Mouse (Mus musculus) heart, embryonic 11.5 days (tissue): Measurements from ENCODE around the gene Aifm3. TPM values are rescaled to one million over a fixed set of nuclear protein-coding genes. Genes with fewer than 3 reads are reported as not detected.

ENCODE experiments used
- ATAC-seq: fragments of 200-750 bp; cut with Nextera tagmentation; replicated peaks from 2 replicates; pipeline ENCODE4 v1.8.0; 2017; ENCODE audit warnings: moderate library complexity; ENCODE audit not compliant: insufficient number of reproducible peaks, low FRiP score, low TSS enrichment
- H3K27ac ChIP-seq: fragments of 300-500 bp; sonication (generic); 2 replicates; pipeline ENCODE4 v1.5.1; 2014; ENCODE audit warnings: mild to moderate bottlenecking, low read depth, low read length
- H3K27me3 ChIP-seq: fragments of 300-500 bp; sonication (generic); 2 replicates; pipeline ENCODE4 v1.6.1; 2014; ENCODE audit warnings: mild to moderate bottlenecking, low read length, mixed read lengths; ENCODE audit not compliant: control insufficient read depth, insufficient read depth
- H3K36me3 ChIP-seq: fragments of 300-500 bp; sonication (generic); 2 replicates; pipeline ENCODE4 v1.6.1; 2014; ENCODE audit warnings: mild to moderate bottlenecking, low read length, moderate library complexity, mixed read lengths; ENCODE audit not compliant: control insufficient read depth, insufficient read depth
- H3K4me1 ChIP-seq: fragments of 300-500 bp; sonication (generic); 2 replicates; pipeline ENCODE4 v1.6.1; 2014; ENCODE audit warnings: low read length; ENCODE audit not compliant: control insufficient read depth, insufficient read depth
- H3K4me2 ChIP-seq: fragments of 300-500 bp; sonication (generic); 2 replicates; pipeline ENCODE4 v1.6.1; 2014; ENCODE audit warnings: mild to moderate bottlenecking, moderate library complexity
- H3K4me3 ChIP-seq: fragments of 300-500 bp; sonication (generic); 2 replicates; pipeline ENCODE4 v1.5.1; 2014; ENCODE audit warnings: low read depth, low read length
- H3K9ac ChIP-seq: fragments of 300-500 bp; sonication (generic); 2 replicates; pipeline ENCODE4 v1.6.1; 2014; ENCODE audit warnings: mild to moderate bottlenecking, low read depth, low read length, moderate library complexity
- H3K9me3 ChIP-seq: fragments of 300-500 bp; sonication (generic); replicated peaks from 2 replicates; pipeline ENCODE4 v1.6.1; 2016; ENCODE audit warnings: low read length; ENCODE audit not compliant: control insufficient read depth
- WGBS: fragments of 180-500 bp; shearing (Covaris S2); extraction: QIAGEN DNeasy Blood & Tissue Kit; methylation state at CpG from one replicate; pipeline ENCODE4 v1.1.7; 2014; ENCODE audit not compliant: insufficient replicate concordance; 5-methylcytosine and 5-hydroxymethylcytosine counted together
- polyA plus RNA-seq: library from polyadenylated mRNA; unstranded; fragments of >200 nt; fragmentation: Nextera tagmentation; extraction: Ambion mirVana; gene quantifications from 2 replicates; pipeline ENCODE4 v1.2.1, GENCODE M21; 2014

Gene Aifm3
- polyA plus RNA-seq, 1 experiment from 2014 or later, result 0.54 TPM

- WGBS, result 67% methylated on average over 6 of the region's 6 CpGs
- H3K4me1 ChIP-seq, result no peaks in the 10 kb centered on the region
- H3K9ac ChIP-seq, result no peak overlapping the region
- no peaks in the 10 kb centered on the region for H3K9me3 ChIP-seq
- no peak for ATAC-seq
- no peak overlapping the region for H3K4me3 ChIP-seq
- no peak overlapping the region for H3K4me2 ChIP-seq
- H3K27ac ChIP-seq, result no peak overlapping the region
- H3K27me3 ChIP-seq, result no peaks in the 10 kb centered on the region
- peaks cover 9% of the 10 kb centered on the region; the same call in 1 of the 2 replicates for H3K36me3 ChIP-seq
Measured at GRCm38 (mm10) chr16:17472498-17472897, 16.9 kb upstream of the Aifm3 start.

- H3K27ac ChIP-seq, result no peak overlapping the region
- H3K27me3 ChIP-seq, result no peaks in the 10 kb centered on the region
- H3K4me3 ChIP-seq, result no peak overlapping the region
- H3K4me1 ChIP-seq, result no peaks in the 10 kb centered on the region
- peaks cover 6% of the 10 kb centered on the region; the same call in 1 of the 2 replicates for H3K36me3 ChIP-seq
- H3K9ac ChIP-seq, result no peak overlapping the region
- H3K9me3 ChIP-seq, result no peaks in the 10 kb centered on the region
- H3K4me2 ChIP-seq, result no peak overlapping the region
- ATAC-seq, result no peak
Measured at GRCm38 (mm10) chr16:17474091-17474490, 15.3 kb upstream of the Aifm3 start.

DNA sequence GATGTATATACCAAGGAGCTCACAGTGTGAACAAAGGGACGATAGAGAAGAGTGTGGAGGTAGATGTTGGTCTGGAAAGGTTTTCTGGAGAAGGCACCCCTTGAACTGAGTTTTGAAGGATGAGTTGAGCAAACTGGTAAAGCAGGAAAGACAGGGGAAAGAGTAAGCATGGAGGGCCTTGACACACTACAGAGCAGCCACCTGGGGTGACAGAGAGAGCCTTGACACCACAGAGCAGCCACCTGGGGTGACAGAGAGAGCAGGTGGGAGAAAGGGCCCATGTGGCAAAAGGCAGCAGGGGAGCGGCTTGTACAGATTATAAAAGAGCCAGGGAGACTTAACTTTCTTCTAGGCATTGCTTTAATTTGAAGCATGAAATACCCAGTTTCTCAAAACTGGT is 14.7 kb upstream of the Aifm3 start:
- H3K27me3 ChIP-seq, result no peaks in the 10 kb centered on the region
- H3K27ac ChIP-seq, result no peak overlapping the region
- peaks cover 5% of the 10 kb centered on the region; the same call in 1 of the 2 replicates for H3K36me3 ChIP-seq
- WGBS, result 81% methylated on average over 2 of the region's 2 CpGs
- H3K4me2 ChIP-seq, result no peak overlapping the region
- H3K4me3 ChIP-seq, result no peak overlapping the region
- no peak for ATAC-seq
- no peaks in the 10 kb centered on the region for H3K9me3 ChIP-seq
- no peak overlapping the region for H3K9ac ChIP-seq
- H3K4me1 ChIP-seq, result no peaks in the 10 kb centered on the region

GRCm38 (mm10) chr16:17475326-17475725 is 14.1 kb upstream of the Aifm3 start:
- no peaks in the 10 kb centered on the region for H3K9me3 ChIP-seq
- 92% methylated on average over 4 of the region's 4 CpGs for WGBS
- ATAC-seq, result no peak
- no peaks in the 10 kb centered on the region for H3K27me3 ChIP-seq
- no peaks in the 10 kb centered on the region for H3K4me1 ChIP-seq
- H3K9ac ChIP-seq, result no peak overlapping the region
- H3K4me3 ChIP-seq, result no peak overlapping the region
- H3K36me3 ChIP-seq, result no peaks in the 10 kb centered on the region
- no peak overlapping the region for H3K4me2 ChIP-seq
- H3K27ac ChIP-seq, result no peak overlapping the region

DNA sequence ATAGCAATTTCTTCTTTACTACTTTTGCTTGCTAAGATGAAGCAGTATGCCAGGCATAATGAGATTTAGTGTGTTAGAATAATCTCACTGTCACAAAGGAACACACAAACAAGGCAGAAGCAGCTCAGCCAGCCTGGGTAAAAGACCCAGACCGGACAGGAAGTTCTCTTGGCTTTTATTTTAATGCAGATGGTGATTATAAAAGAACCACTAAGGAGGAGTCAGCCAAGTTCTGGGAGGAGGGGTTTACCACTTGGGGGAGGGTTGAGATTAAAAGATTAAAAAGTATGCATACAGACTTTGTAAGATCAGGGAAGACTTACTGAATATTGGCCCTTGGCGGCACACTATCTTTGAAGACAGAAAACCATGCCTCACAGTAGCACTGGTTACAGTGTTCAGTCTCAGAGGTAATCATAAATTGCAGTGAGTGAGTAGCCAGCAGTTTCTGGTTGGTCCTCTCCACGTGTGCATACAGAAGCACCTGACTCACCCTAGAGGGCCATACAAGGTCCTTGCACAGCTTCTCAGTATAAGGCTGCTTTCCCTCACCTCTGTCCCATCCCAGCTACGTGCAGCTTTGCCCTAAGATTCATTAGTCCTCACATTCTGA is 11.0 kb upstream of the Aifm3 start:
- no peak for ATAC-seq
- Histone ChIP-seq H3K27me3 (no peaks in the 10 kb centered on the region), H3K9me3 (no peaks in the 10 kb centered on the region), H3K4me3 (no peak overlapping the region), H3K9ac (no peak overlapping the region), H3K27ac (no peak overlapping the region), H3K36me3 (peaks cover 3% of the 10 kb centered on the region; the same call in 1 of the 2 replicates), H3K4me2 (no peak overlapping the region), H3K4me1 (no peaks in the 10 kb centered on the region)
- WGBS, result 82% methylated on average over 4 of the region's 4 CpGs

GRCm38 (mm10) chr16:17481465-17481864 is 7.9 kb upstream of the Aifm3 start:
- no peak overlapping the region for H3K4me3 ChIP-seq
- peaks cover 13% of the 10 kb centered on the region for H3K4me1 ChIP-seq

GRCm38 (mm10) chr16:17486505-17486904 is 2.9 kb upstream of the Aifm3 start:
- WGBS, result 33% methylated on average over 3 of the region's 3 CpGs
- no peak overlapping the region for H3K4me2 ChIP-seq
- H3K27ac ChIP-seq, result no peak overlapping the region

More at GRCm38 (mm10) chr16:17481465-17481864, 7.9 kb upstream of the Aifm3 start:
- no peak for ATAC-seq
- no peaks in the 10 kb centered on the region for H3K9me3 ChIP-seq
- H3K4me2 ChIP-seq, result no peak overlapping the region
- WGBS, result 79% methylated on average over 2 of the region's 2 CpGs
- H3K36me3 ChIP-seq, result peaks cover 12% of the 10 kb centered on the region
- H3K9ac ChIP-seq, result no peak overlapping the region
- H3K27me3 ChIP-seq, result no peaks in the 10 kb centered on the region
- H3K27ac ChIP-seq, result no peak overlapping the region

GRCm38 (mm10) chr16:17488478-17489468 is 638 bp upstream of the Aifm3 start:
- Histone ChIP-seq H3K27ac (no peak overlapping the region), H3K9me3 (no peaks in the 10 kb centered on the region), H3K27me3 (peaks cover 21% of the 10 kb centered on the region), H3K4me1 (peaks cover 21% of the 10 kb centered on the region), H3K4me2 (peak overlapping the region; percentile 97), H3K36me3 (peaks cover 10% of the 10 kb centered on the region; the same call in 1 of the 2 replicates), H3K9ac (0 out of 2 replicates have a peak overlapping the region, but pooled peaks have one; percentile 64), H3K4me3 (peak overlapping the region; percentile 58)
- ATAC-seq, result 0 out of 2 replicates have a peak, but pooled peaks have one; percentile 1
- WGBS, result 45% methylated on average over 14 of the region's 14 CpGs

More at GRCm38 (mm10) chr16:17486505-17486904, 2.9 kb upstream of the Aifm3 start:
- Histone ChIP-seq H3K36me3 (peaks cover 12% of the 10 kb centered on the region), H3K9me3 (no peaks in the 10 kb centered on the region), H3K27me3 (peaks cover 19% of the 10 kb centered on the region), H3K4me1 (peaks cover 21% of the 10 kb centered on the region), H3K4me3 (no peak overlapping the region), H3K9ac (no peak overlapping the region)
- peak; percentile 50; the same call in 1 of the 2 replicates for ATAC-seq
